Mouse (Mus musculus): ENCODE measurements around the gene Rrp1.

DNA sequence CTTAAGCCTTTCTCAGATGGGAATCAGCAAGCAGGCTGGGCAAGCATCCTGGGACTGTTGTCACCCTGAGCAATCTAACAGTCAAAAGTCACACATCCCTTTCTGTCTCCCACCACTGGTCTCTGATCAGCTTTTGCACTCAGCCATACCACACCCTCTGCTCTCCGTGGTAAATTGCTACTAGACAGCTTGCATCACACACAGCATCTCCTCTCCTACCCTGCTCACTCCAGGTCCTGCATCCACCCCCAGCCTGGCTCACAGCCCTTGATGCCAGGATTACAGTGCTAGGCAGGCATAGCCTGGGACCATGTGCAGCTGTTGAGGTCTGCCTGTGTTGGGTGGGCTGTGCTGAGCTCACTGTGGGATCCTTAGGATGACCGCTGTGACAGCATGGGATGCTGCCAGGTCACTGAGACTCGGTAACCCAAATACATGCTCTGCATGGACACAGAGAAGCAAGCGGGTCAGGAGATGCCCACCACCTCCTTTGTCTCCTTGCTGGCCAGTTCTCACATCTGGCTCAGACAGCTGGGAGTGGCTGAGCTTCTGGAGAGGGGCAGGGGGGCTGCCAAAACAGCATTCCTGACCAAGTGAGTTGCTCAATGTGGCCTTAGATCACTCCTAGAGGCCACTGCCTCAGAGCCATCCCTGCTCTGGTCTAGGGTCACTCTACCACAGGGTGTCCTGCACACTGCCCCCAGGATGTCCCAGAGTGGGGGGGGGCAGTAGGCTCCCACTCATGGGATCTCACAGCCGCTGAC, 45.7 kb upstream of the Rrp1 start:
- TF ChIP-seq CTCF (IDR thresholded peaks at IDR 0.05; ENCODE audit: extremely low read depth, insufficient read depth, insufficient read length, insufficient replicate concordance): no peak
- TF ChIP-seq POLR2A (IDR thresholded peaks at IDR 0.05; ENCODE audit: low read depth, low read length): no peak

Data from spleen, adult 2 months (tissue).